Mouse (Mus musculus) cerebellum, adult 2 months (tissue): ENCODE data around the gene Gfy.

Source experiments
- CTCF ChIP-seq: fragments of 200-500 bp; IDR thresholded peaks from 2 replicates; pipeline ENCODE4 v1.5.1; 2011; ENCODE audit warnings: low read depth, mild to moderate bottlenecking, control low read depth, low read length, moderate library complexity, borderline replicate concordance; ENCODE audit not compliant: insufficient read depth
- POLR2A ChIP-seq: fragments of 200-500 bp; IDR thresholded peaks from 2 replicates; pipeline ENCODE4 v1.6.1; 2011; ENCODE audit warnings: low read length, control low read depth, borderline replicate concordance; ENCODE audit not compliant: insufficient read depth

GRCm38 (mm10) chr7:45160316-45160800 is 19.0 kb downstream of the Gfy start:
- TF ChIP-seq POLR2A (no peak), CTCF (no peak)
